Mouse (Mus musculus) forebrain, embryonic 11.5 days (tissue): ENCODE results near the gene Nxt2. TPM values are rescaled to one million over a fixed set of nuclear protein-coding genes. Genes with fewer than 3 reads are reported as not detected.

ENCODE experiments used
- ATAC-seq: fragments of 200-750 bp; cut with Nextera tagmentation; replicated peaks from 2 replicates; pipeline ENCODE4 v1.8.0; 2017; ENCODE audit warnings: moderate TSS enrichment; ENCODE audit not compliant: low FRiP score
- DNase-seq: peaks from one replicate; pipeline ENCODE4 v3.0.0-alpha.2; 2017; ENCODE audit warnings: low spot score
- H3K27ac ChIP-seq: fragments of 300-500 bp; sonication (generic); 2 replicates; pipeline ENCODE4 v1.5.1; 2014; ENCODE audit warnings: low read depth, low read length
- H3K27me3 ChIP-seq: fragments of 300-500 bp; sonication (generic); 2 replicates; pipeline ENCODE4 v1.6.1; 2014; ENCODE audit warnings: mild to moderate bottlenecking, low read length, mixed read lengths; ENCODE audit not compliant: control insufficient read depth, insufficient read depth
- H3K36me3 ChIP-seq: fragments of 300-500 bp; sonication (generic); 2 replicates; pipeline ENCODE4 v1.6.1; 2014; ENCODE audit warnings: mild to moderate bottlenecking, low read length, moderate library complexity, mixed read lengths; ENCODE audit not compliant: control insufficient read depth, insufficient read depth
- H3K4me1 ChIP-seq: fragments of 300-500 bp; sonication (generic); replicated peaks from 2 replicates; pipeline ENCODE4 v1.6.1; 2014; ENCODE audit warnings: low read length, mixed read lengths; ENCODE audit not compliant: control insufficient read depth, insufficient read depth
- H3K4me2 ChIP-seq: fragments of 300-500 bp; sonication (generic); 2 replicates; pipeline ENCODE4 v1.6.1; 2014; ENCODE audit warnings: low read depth, mild to moderate bottlenecking, low read length, moderate library complexity, mixed read lengths; ENCODE audit not compliant: severe bottlenecking
- H3K4me3 ChIP-seq: fragments of 300-500 bp; sonication (generic); 2 replicates; pipeline ENCODE4 v1.5.1; 2014; ENCODE audit warnings: low read depth, low read length
- H3K9ac ChIP-seq: fragments of 300-500 bp; sonication (generic); 2 replicates; pipeline ENCODE4 v1.6.1; 2014; ENCODE audit warnings: low read length
- H3K9me3 ChIP-seq: fragments of 300-500 bp; sonication (generic); 2 replicates; pipeline ENCODE4 v1.6.1; 2016; ENCODE audit warnings: low read length, mixed read lengths; ENCODE audit not compliant: control insufficient read depth
- WGBS: fragments of 180-500 bp; shearing (Covaris S2); extraction: QIAGEN DNeasy Blood & Tissue Kit; methylation state at CpG from one replicate; pipeline ENCODE4 v1.1.7; 2014; 5-methylcytosine and 5-hydroxymethylcytosine counted together
- polyA plus RNA-seq: library from polyadenylated mRNA; unstranded; fragments of >200 nt; fragmentation: Nextera tagmentation; extraction: Ambion mirVana; gene quantifications from 2 replicates; pipeline ENCODE4 v1.2.1, GENCODE M21; 2014

The Nxt2 gene
- polyA plus RNA-seq = 13.3 and 14.1 TPM in 2 replicates

DNA sequence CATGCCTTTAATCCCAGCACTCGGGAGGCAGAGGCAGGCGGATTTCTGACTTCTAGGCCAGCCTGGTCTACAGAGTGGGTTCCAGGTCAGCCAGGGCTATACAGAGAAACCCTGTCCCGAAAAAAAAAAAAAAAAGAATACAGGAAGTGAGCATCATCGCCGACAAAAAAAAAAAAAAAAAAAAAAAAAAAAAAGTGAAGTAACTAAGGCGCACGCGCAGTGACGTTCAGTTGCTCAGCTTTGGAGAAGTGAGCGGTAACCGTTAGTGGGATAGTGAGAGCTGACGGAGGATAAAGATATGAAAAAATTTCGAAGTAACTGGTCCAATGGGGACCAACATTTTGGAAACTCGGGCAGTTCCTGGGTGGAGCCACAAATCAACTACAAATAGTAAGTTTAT lies at the start of gene Nxt2:
Nxt2 (plus strand) TSS at position 229 of the 400 bp plus-strand sequence.
- Histone ChIP-seq H3K4me3 (peak within 1 kb of the TSS; percentile 36), H3K9me3 (no peaks in the 10 kb centered on the region), H3K9ac (peak within 1 kb of the TSS; percentile 41), H3K4me1 (no peaks in the 10 kb centered on the region), H3K27me3 (no peaks in the 10 kb centered on the region), H3K4me2 (peak within 1 kb of the TSS; percentile 46; the same call in 1 of the 2 replicates), H3K27ac (no peak within 1 kb of the TSS), H3K36me3 (no peaks in the 10 kb centered on the region)
- DNase-seq = no peak
- WGBS = 83% methylated on average over 12 of the region's 14 CpGs
- no peak for ATAC-seq

DNA sequence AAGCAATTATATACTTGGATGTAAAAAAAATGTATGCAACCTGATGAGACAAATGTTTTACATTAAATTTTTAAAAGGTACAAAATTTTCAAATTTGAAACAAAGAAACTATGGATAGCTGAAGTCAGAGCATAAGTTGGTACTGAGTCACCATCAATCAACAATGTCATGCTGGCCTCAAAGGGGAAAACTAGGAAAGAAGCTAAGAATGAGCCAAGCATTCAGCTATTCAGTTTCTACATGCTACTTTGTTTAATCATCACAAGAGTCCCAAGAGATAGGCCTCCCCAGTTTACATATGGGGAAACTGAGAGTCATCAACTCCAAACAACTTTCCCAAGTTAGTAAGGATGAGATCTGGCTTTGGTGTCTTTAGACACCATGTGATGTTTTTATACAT lies 49.6 kb upstream of the Nxt2 start:
- Histone ChIP-seq H3K27me3 (peaks cover 5% of the 10 kb centered on the region), H3K4me3 (no peak overlapping the region), H3K9me3 (no peaks in the 10 kb centered on the region), H3K4me1 (no peaks in the 10 kb centered on the region), H3K4me2 (no peak overlapping the region), H3K27ac (no peak overlapping the region), H3K36me3 (no peaks in the 10 kb centered on the region), H3K9ac (no peak overlapping the region)
- ATAC-seq = no peak
- DNase-seq = no peak

DNA sequence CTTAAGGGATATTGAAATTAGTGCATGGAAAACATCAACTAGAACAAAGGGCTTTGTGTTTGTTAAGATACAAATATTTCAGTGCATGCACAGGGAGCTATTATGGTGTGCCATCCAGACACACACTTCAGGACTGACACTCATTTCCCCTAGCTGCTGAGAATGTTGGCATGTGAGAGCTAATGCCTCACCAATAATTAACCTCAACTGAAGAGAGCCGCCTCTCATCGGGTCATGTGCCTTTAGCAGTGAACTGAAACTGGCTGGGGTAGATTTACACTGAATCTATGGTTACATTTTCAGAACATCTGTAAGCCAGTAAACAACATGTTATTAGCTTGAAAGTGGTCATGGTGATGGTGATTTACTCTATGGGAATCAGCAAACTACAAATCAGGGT lies 44.5 kb upstream of the Nxt2 start:
- no peaks in the 10 kb centered on the region for H3K36me3 ChIP-seq
- no peak for ATAC-seq
- no peak for DNase-seq
- H3K27me3 ChIP-seq = peaks cover 3% of the 10 kb centered on the region
- H3K27ac ChIP-seq = no peak overlapping the region
- 74% methylated on average over 2 of the region's 2 CpGs for WGBS
- H3K9ac ChIP-seq = no peak overlapping the region
- H3K4me3 ChIP-seq = no peak overlapping the region
- no peak overlapping the region for H3K4me2 ChIP-seq
- H3K4me1 ChIP-seq = no peaks in the 10 kb centered on the region
- no peaks in the 10 kb centered on the region for H3K9me3 ChIP-seq

DNA sequence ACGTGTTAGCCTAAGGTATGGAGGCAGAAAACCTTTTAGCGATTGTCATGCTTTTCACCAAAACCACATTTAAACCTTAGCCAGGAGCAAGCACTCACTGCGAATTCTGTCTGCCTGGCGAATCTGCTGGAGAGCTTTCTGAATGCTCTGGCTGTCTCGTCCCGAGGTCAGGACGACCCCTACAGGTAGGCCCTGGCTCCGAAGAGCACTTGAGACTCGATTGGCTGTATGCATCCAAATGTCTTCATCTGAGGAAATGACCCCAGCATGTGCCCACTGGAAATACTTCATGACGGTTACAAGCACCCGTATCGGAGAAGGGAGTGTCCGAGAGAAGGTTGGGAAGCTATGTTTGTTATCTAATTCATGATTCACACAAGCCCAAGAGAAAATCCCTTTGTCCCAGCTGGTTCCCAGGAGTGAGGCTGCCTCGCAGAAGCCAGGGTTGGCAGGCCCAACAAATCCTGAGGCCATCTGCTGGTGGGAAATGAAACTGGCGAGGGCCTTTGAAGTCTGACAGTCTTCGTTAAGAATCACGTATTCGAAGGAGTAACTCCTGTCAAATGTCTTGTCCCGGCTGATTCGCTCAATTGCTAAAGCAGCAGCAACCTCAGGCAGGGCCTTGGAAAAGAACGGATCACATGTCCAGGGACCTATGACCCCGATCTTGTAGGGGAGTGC lies 37.4 kb upstream of the Nxt2 start:
- no peaks in the 10 kb centered on the region for H3K36me3 ChIP-seq
- 30% methylated on average over 22 of the region's 22 CpGs for WGBS
- ATAC-seq (peak; percentile 78), DNase-seq (peak; percentile 68)
- 0 out of 2 replicates have a peak overlapping the region, but pooled peaks have one; percentile 11 for H3K4me2 ChIP-seq
- H3K4me3 ChIP-seq = no peak overlapping the region
- H3K27ac ChIP-seq = no peak overlapping the region
- H3K27me3 ChIP-seq = peaks cover 2% of the 10 kb centered on the region; the same call in 1 of the 2 replicates
- H3K4me1 ChIP-seq = no peaks in the 10 kb centered on the region
- no peaks in the 10 kb centered on the region for H3K9me3 ChIP-seq
- no peak overlapping the region for H3K9ac ChIP-seq

GRCm38 (mm10) chrX:142190355-142190754 lies 36.2 kb upstream of the Nxt2 start:
- Histone ChIP-seq H3K4me3 (no peak overlapping the region), H3K9me3 (no peaks in the 10 kb centered on the region), H3K4me2 (no peak overlapping the region), H3K9ac (no peak overlapping the region), H3K27me3 (peaks cover 2% of the 10 kb centered on the region; the same call in 1 of the 2 replicates), H3K36me3 (no peaks in the 10 kb centered on the region), H3K4me1 (no peaks in the 10 kb centered on the region), H3K27ac (no peak overlapping the region)
- WGBS = 75% methylated on average over 2 of the region's 2 CpGs
- ATAC-seq = no peak
- DNase-seq = no peak

- Histone ChIP-seq H3K4me1 (no peaks in the 10 kb centered on the region), H3K9me3 (no peaks in the 10 kb centered on the region), H3K9ac (no peak overlapping the region), H3K4me3 (no peak overlapping the region), H3K4me2 (no peak overlapping the region), H3K27ac (no peak overlapping the region), H3K36me3 (no peaks in the 10 kb centered on the region), H3K27me3 (peaks cover 2% of the 10 kb centered on the region; the same call in 1 of the 2 replicates)
- WGBS = 67% methylated on average over 6 of the region's 6 CpGs
- ATAC-seq (no peak), DNase-seq (no peak)
Measured at GRCm38 (mm10) chrX:142194420-142194819, 32.1 kb upstream of the Nxt2 start.

DNA sequence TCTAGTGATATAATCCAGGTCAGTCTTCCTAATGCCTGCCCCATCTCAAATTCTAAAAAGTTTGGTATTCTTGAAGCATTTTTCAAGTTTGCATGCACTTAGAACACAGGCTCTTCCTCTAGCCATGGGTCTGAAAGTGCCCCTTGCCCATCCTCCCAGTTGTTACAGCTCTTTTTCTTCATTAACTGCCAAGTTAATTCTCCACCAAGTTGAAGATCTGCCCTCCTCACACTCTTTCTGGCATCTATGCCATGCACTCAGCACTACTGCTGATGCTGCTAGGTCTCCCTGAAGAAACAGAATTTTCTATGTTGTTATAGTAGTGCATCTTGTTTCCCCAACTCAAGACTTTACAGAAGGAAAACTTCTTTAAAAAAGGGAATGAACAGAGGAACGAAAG lies 31.0 kb upstream of the Nxt2 start:
- H3K9ac ChIP-seq = no peak overlapping the region
- no peak for ATAC-seq
- H3K4me1 ChIP-seq = no peaks in the 10 kb centered on the region
- H3K4me3 ChIP-seq = no peak overlapping the region
- no peaks in the 10 kb centered on the region for H3K9me3 ChIP-seq
- WGBS = 85% methylated on average over 1 of the region's 1 CpGs
- no peak overlapping the region for H3K4me2 ChIP-seq
- no peaks in the 10 kb centered on the region for H3K36me3 ChIP-seq
- H3K27ac ChIP-seq = no peak overlapping the region
- H3K27me3 ChIP-seq = 0 out of 2 replicates have a peak, but pooled peaks cover 2% of the 10 kb centered on the region
- DNase-seq = no peak

GRCm38 (mm10) chrX:142196831-142197230 lies 29.7 kb upstream of the Nxt2 start, which contains the start of gene Gucy2f:
TSS of gene Gucy2f (minus strand) at chrX:142196931.
- no peak within 1 kb of the TSS for H3K27ac ChIP-seq
- 0 out of 2 replicates have a peak, but pooled peaks cover 2% of the 10 kb centered on the region for H3K27me3 ChIP-seq
- ATAC-seq = no peak
- no peaks in the 10 kb centered on the region for H3K9me3 ChIP-seq
- H3K4me3 ChIP-seq = no peak within 1 kb of the TSS
- 43% methylated on average over 5 of the region's 5 CpGs for WGBS
- no peak within 1 kb of the TSS for H3K4me2 ChIP-seq
- no peak within 1 kb of the TSS for H3K9ac ChIP-seq
- H3K36me3 ChIP-seq = no peaks in the 10 kb centered on the region
- DNase-seq = no peak
- no peaks in the 10 kb centered on the region for H3K4me1 ChIP-seq

- no peaks in the 10 kb centered on the region for H3K4me1 ChIP-seq
- H3K4me3 ChIP-seq = no peak overlapping the region
- H3K9me3 ChIP-seq = no peaks in the 10 kb centered on the region
- no peak overlapping the region for H3K27ac ChIP-seq
- no peaks in the 10 kb centered on the region for H3K36me3 ChIP-seq
- ATAC-seq (no peak), DNase-seq (no peak)
- H3K9ac ChIP-seq = no peak overlapping the region
- WGBS = 12% methylated on average over 3 of the region's 3 CpGs
- H3K4me2 ChIP-seq = no peak overlapping the region
- H3K27me3 ChIP-seq = 0 out of 2 replicates have a peak, but pooled peaks cover 2% of the 10 kb centered on the region
Measured at GRCm38 (mm10) chrX:142200295-142200694, 26.3 kb upstream of the Nxt2 start.
